Mouse (Mus musculus) cortical plate, adult 2 months (tissue): ENCODE results near the gene Abcg2. TPM values are rescaled to one million over a fixed set of nuclear protein-coding genes. Genes with fewer than 3 reads are reported as not detected.

ENCODE experiments used
- H3K27ac ChIP-seq: fragments of 200-500 bp; 2 replicates; pipeline ENCODE4 v1.5.1; 2012; ENCODE audit warnings: low read length, control low read depth, inconsistent platforms; ENCODE audit not compliant: insufficient read depth
- H3K4me1 ChIP-seq: fragments of 200-500 bp; 2 replicates; pipeline ENCODE4 v1.6.1; 2011; ENCODE audit warnings: low read length; ENCODE audit not compliant: control insufficient read depth, insufficient read depth
- H3K4me3 ChIP-seq: fragments of 200-500 bp; 2 replicates; pipeline ENCODE4 v1.5.1; 2011; ENCODE audit warnings: mild to moderate bottlenecking, low read length, control low read depth; ENCODE audit not compliant: insufficient read depth
- CTCF ChIP-seq: fragments of 200-500 bp; IDR thresholded peaks from 2 replicates; pipeline ENCODE4 v1.5.1; 2011; ENCODE audit warnings: mild to moderate bottlenecking, control low read depth, low read length; ENCODE audit not compliant: insufficient read depth; ENCODE audit errors: extremely low read depth
- POLR2A ChIP-seq: fragments of 200-500 bp; IDR thresholded peaks from 2 replicates; pipeline ENCODE4 v1.6.1; 2011; ENCODE audit warnings: mild to moderate bottlenecking, low read length, control low read depth; ENCODE audit not compliant: insufficient read depth; ENCODE audit errors: extremely low read depth
- polyA plus RNA-seq: library from polyadenylated mRNA; depleted of rRNA; stranded (reverse); fragments of >200 nt; gene quantifications from 2 replicates; pipeline ENCODE4 v1.2.3, GENCODE M21; 2012

The Abcg2 gene
- polyA plus RNA-seq, 1 experiment = 20.8 TPM

- peaks cover 1% of the 10 kb centered on the region; the same call in 1 of the 2 replicates for H3K4me1 ChIP-seq
- no peak overlapping the region for H3K27ac ChIP-seq
- TF ChIP-seq POLR2A (no peak), CTCF (no peak)
- H3K4me3 ChIP-seq = peak overlapping the region; percentile 83; the same call in 1 of the 2 replicates
These were observed 56.9 kb downstream of the Abcg2 start for GRCm38 (mm10) chr6:58641056-58641799.

DNA sequence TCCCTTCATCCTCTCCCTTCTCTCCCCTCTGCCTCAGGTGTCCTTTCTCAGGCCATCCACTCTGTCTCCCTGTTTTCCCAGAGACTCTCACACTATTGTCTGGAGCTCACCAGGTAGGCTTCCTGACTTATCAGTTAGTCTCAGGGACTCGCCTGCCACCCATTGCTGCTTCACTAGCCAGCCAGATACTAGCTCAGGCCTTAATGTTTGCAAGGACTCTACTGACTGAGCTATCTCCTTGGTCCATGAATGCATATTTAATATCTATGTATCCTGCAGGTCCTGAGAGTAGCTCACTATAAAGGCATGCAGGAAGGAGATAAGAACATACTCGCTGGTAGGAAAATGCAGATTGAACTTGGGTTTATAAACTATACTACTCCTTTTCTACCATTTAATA lies 57.9 kb downstream of the Abcg2 start:
- TF ChIP-seq CTCF (no peak), POLR2A (no peak)
- peaks cover 1% of the 10 kb centered on the region; the same call in 1 of the 2 replicates for H3K4me1 ChIP-seq
- H3K27ac ChIP-seq = no peak overlapping the region
- H3K4me3 ChIP-seq = peak overlapping the region; percentile 20; the same call in 1 of the 2 replicates

DNA sequence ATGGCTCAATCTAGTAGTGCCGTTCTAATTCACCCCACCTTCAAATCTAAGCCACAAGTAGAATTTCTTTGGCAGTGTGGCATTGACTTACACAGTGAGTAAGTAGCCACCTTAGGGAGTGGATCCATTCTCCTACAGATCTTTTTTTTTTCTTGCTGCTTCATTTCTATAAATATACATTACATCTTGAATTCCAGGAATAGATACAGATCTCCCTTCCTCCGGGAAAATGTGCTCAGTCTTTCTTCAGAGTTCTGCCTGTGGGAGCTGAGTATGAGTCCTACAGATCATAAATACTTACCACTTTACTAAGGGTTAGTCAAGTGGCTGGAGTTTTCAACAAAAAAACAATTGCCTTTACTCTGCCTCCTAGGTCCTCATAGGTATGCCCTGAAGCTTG lies 60.3 kb downstream of the Abcg2 start:
- H3K4me1 ChIP-seq = peaks cover 1% of the 10 kb centered on the region; the same call in 1 of the 2 replicates
- H3K4me3 ChIP-seq = no peak overlapping the region
- TF ChIP-seq CTCF (no peak), POLR2A (no peak)
- H3K27ac ChIP-seq = no peak overlapping the region

DNA sequence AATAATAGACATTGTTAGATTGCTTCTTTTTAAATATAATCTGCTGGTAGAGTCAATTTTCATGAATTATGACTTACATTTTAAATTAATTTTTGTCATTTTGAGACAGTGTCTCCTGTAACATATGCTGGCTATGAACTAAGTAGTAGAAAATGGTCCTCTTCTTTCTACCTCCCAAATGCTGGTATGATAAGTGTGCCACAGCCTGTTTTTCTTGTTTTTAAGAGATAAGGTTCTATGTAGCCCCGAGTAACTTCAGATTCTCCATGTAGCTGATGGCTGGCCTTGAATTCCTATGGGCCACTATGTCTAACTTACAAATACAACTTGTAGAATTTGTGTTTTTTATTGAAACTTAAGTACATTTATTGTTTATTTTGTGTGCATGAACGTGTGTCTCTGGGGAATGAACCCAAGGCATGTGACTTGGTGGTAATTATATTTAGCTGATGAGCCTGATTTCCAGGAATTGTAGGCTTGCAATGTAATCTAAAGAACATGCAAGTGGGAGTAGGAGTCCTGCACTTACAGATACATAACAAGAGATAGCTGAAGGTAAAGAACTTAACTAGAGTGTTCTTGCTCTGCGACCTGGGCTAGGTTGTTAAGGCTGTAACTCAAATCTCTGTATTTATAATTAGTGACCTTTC lies 63.9 kb downstream of the Abcg2 start:
- TF ChIP-seq CTCF (no peak), POLR2A (no peak)
- Histone ChIP-seq H3K4me1 (peaks cover 1% of the 10 kb centered on the region; the same call in 1 of the 2 replicates), H3K4me3 (no peak overlapping the region), H3K27ac (no peak overlapping the region)

DNA sequence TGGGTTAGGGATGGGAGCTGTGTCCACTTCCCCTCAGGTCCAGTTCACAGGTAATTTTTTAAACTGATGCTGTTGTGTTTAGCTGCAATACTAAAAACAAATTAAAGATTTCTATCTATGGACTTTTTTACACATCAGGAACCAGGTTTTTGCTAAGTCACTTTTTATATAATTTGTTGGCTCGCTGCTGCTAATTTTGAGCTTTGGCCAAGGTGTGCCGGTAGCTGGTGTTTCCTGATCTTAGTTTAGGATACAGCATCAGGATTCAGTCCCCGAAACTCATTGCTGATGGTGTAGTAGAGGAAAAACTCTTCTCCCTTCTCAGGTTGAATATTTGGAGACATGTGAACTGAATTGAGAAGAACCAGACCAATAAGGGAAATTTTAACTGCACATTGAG lies 65.8 kb downstream of the Abcg2 start:
- Histone ChIP-seq H3K27ac (no peak overlapping the region), H3K4me3 (no peak overlapping the region), H3K4me1 (no peaks in the 10 kb centered on the region; the same call in 1 of the 2 replicates)
- TF ChIP-seq CTCF (no peak), POLR2A (no peak)

DNA sequence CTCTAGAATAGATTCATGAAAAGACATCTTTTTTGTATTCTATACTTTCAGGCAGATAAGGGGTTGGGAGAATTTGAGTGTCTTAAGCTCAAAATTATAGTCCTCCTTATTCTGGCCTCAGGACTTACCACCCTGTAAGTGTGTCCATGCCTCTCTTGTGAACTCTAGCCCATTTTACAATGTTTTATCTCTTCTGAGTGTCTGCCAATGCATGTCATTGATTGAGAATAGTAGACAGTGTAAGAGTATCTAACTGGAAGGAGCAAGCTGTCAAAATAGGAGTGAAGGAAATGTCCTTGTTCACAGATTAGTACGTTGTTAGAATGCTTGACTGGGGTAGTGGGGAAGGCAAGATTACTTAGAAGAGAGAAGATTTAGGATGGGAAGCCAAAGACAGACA lies 66.7 kb downstream of the Abcg2 start:
- no peak for TF ChIP-seq POLR2A
- TF ChIP-seq CTCF = no peak

GRCm38 (mm10) chr6:58660951-58661575 lies 76.7 kb downstream of the Abcg2 start:
- Histone ChIP-seq H3K4me1 (no peaks in the 10 kb centered on the region), H3K4me3 (no peak overlapping the region), H3K27ac (no peak overlapping the region)
- TF ChIP-seq CTCF = no peak
- no peak for TF ChIP-seq POLR2A

More for the DNA sequence above, 66.7 kb downstream of the Abcg2 start:
- Histone ChIP-seq H3K4me1 (no peaks in the 10 kb centered on the region; the same call in 1 of the 2 replicates), H3K27ac (no peak overlapping the region), H3K4me3 (no peak overlapping the region)

- TF ChIP-seq CTCF (no peak), POLR2A (no peak)
- H3K4me1 ChIP-seq = no peaks in the 10 kb centered on the region
- H3K27ac ChIP-seq = no peak overlapping the region
- H3K4me3 ChIP-seq = no peak overlapping the region
These were observed 93.5 kb downstream of the Abcg2 start for GRCm38 (mm10) chr6:58677802-58678201.

- no peak overlapping the region for H3K4me3 ChIP-seq
- TF ChIP-seq POLR2A (no peak), CTCF (no peak)
These were observed 94.2 kb downstream of the Abcg2 start for GRCm38 (mm10) chr6:58678530-58678929.

DNA sequence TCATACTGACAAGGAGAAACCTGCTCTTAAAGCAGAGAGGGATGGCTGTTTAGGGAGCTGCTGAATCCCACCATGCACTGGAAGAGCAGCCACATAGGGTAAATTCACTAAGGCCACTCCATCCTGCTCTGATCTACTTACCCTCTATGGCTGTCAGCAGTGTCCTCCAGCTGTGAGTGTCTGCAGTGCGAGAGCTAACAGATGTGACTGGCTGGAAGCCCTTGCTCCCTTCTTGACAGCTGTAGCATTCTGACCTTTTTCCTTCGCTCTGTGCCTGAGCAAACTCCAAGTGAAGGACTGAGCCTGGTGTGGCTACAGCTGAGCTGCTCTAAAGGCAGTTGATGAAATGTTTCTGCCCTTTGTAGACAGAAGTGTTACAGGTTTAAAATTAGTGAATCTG lies 107.3 kb downstream of the Abcg2 start:
- no peak overlapping the region for H3K4me3 ChIP-seq
- no peak overlapping the region for H3K27ac ChIP-seq
- TF ChIP-seq CTCF (no peak), POLR2A (no peak)
- H3K4me1 ChIP-seq = no peaks in the 10 kb centered on the region

More at GRCm38 (mm10) chr6:58678530-58678929, 94.2 kb downstream of the Abcg2 start:
- Histone ChIP-seq H3K4me1 (no peaks in the 10 kb centered on the region), H3K27ac (no peak overlapping the region)

DNA sequence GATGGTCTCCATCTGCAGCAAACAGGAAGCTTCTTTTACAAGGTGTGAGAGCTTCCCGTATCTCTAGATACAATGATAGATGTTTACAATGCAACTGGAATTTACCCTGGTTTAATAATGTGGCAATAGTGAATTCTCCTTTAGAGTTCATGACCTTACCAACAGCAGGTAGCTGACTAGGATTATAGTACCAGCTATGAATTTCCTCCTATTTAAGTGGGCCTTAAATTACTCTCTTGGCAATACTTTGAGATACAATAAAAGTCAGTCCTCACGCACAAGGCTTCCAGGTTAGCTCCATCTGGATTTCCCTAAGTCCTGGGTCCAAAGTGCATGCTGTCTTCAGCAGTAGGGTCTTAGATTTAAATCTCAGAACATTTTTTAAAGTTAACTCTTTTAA lies 109.9 kb downstream of the Abcg2 start:
- no peak overlapping the region for H3K4me3 ChIP-seq
- no peak for TF ChIP-seq CTCF
- TF ChIP-seq POLR2A = no peak
- H3K27ac ChIP-seq = no peak overlapping the region
- H3K4me1 ChIP-seq = no peaks in the 10 kb centered on the region
